Mouse (Mus musculus) ES-E14 (cell line): Measurements from ENCODE around the gene Mcfd2. TPM values are rescaled to one million over a fixed set of nuclear protein-coding genes. Genes with fewer than 3 reads are reported as not detected.

ENCODE experiments used
- DNase-seq: peaks from one replicate; pipeline ENCODE4 v3.0.0-alpha.2; 2013; ENCODE audit warnings: low read depth, low spot score
- H3K27ac ChIP-seq: 2 replicates; pipeline ENCODE4 v1.5.1; 2012; ENCODE audit warnings: low read depth, mild to moderate bottlenecking, low read length, moderate library complexity, mixed read lengths; ENCODE audit not compliant: poor library complexity, insufficient read depth, severe bottlenecking
- H3K36me3 ChIP-seq: 2 replicates; pipeline ENCODE4 v1.6.1; 2012; ENCODE audit warnings: mild to moderate bottlenecking, low read length, moderate library complexity, mixed read lengths; ENCODE audit not compliant: control insufficient read depth, poor library complexity, insufficient read depth, severe bottlenecking
- H3K4me1 ChIP-seq, 2 experiments: fragments of 150-350 bp in 1 of 2; sonication (generic) in 1 of 2; 2 replicates each; pipeline ENCODE4 v1.6.1; 2012; ENCODE audit warnings: low read length in 2 of 2, mild to moderate bottlenecking in 1 of 2, mixed read lengths in 1 of 2; ENCODE audit not compliant: control insufficient read depth in 2 of 2, insufficient read depth in 2 of 2, poor library complexity in 1 of 2
- H3K4me3 ChIP-seq, 2 experiments: fragments of 150-350 bp in 1 of 2; sonication (generic) in 1 of 2; 2 replicates each; pipeline ENCODE4 v1.5.1; 2012; ENCODE audit warnings: low read length in 2 of 2, low read depth in 1 of 2, mild to moderate bottlenecking in 1 of 2, mixed read lengths in 1 of 2; ENCODE audit not compliant: insufficient read depth in 1 of 2, poor library complexity in 1 of 2, severe bottlenecking in 1 of 2
- H3K9ac ChIP-seq: 2 replicates; pipeline ENCODE4 v1.6.1; 2012; ENCODE audit warnings: low read depth, mild to moderate bottlenecking, low read length, mixed read lengths; ENCODE audit not compliant: poor library complexity, insufficient read depth, severe bottlenecking
- H3K9me3 ChIP-seq: fragments of 150-350 bp; sonication (generic); 2 replicates; pipeline ENCODE4 v1.6.1; 2012; ENCODE audit warnings: low read depth, mild to moderate bottlenecking, low read length; ENCODE audit not compliant: control insufficient read depth, insufficient read depth
- CHD2 ChIP-seq: IDR thresholded peaks from 2 replicates; pipeline ENCODE4 v1.6.1; 2014; ENCODE audit warnings: mild to moderate bottlenecking, low read depth, low read length, inconsistent platforms
- HCFC1 ChIP-seq: IDR thresholded peaks from 2 replicates; pipeline ENCODE4 v1.6.1; 2012; ENCODE audit warnings: low read length, inconsistent platforms, borderline replicate concordance; ENCODE audit not compliant: insufficient read depth
- MAFK ChIP-seq: IDR thresholded peaks from 2 replicates; pipeline ENCODE4 v1.6.1; 2014; ENCODE audit warnings: mild to moderate bottlenecking, low read depth, low read length, inconsistent platforms; ENCODE audit not compliant: insufficient read depth
- ZC3H11A ChIP-seq: IDR thresholded peaks from 2 replicates; pipeline ENCODE4 v1.6.1; 2012; ENCODE audit warnings: low read depth, mild to moderate bottlenecking, inconsistent platforms, low read length, borderline replicate concordance
- ZNF384 ChIP-seq: IDR thresholded peaks from 2 replicates; pipeline ENCODE4 v1.6.1; 2012; ENCODE audit warnings: low read depth, low read length, inconsistent platforms
- in situ Hi-C, 2 experiments: fragments of 600-800 bp; cut with MboI; formaldehyde crosslinking; loops; one replicate each; pipeline ENCODE4 v1.15.1; 2025; ENCODE audit warnings: low sequenced_read_pairs in 2 of 2, inconsistent platforms in 1 of 2; ENCODE audit not compliant: unreplicated experiment in 2 of 2
- total RNA-seq: library from RNA; depleted of rRNA; stranded (reverse); fragments of 300-350 nt; gene quantifications from 2 replicates; pipeline ENCODE4 v1.2.3, GENCODE M21; 2012

Mcfd2 gene
- total RNA-seq, 1 experiment, result 81.8 TPM

DNA sequence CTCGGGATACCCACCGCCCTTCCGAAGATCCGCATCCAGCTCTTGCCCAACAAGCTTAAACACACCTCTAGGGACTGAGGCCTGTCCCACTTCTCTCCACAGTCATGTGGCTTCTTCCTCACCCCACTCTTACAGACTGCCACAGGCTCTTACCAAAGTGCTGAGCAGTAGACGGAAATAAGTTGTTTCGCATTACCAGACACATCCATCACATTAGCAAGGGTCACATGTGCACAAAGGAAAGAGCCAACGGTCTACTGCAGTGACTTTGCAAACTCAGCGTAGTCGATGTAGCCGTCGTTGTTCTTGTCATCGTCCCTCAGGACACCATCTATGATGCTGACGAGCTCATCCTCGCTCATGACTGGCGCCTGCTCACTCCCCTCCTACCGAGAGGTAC lies 10.1 kb downstream of the Mcfd2 start:
- no peaks in the 10 kb centered on the region; a peak in 1 of 4 replicates for H3K4me1 ChIP-seq
- no peak overlapping the region for H3K27ac ChIP-seq
- DNase-seq, result no peak

DNA sequence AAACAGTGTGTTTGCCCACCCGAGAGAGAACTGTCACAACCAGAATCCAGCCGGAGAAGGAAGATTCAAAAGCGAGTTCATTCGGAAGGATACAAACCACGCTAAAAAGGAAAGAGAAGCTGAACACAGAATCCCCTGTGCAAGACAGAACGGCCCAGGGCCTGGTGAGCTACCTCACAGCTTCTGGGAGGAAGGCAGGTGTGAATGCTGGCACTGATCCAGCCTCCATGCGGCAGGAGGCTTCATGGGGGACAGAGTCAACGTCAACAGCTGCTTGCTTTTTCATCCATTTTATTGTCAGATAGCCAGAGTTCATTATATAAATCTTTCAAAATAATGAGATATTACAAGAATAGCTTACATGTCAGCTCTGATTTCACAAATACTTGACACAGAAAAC lies 11.4 kb downstream of the Mcfd2 start:
- TF ChIP-seq ZC3H11A (no peak), MAFK (no peak), ZNF384 (no peak), HCFC1 (no peak), CHD2 (no peak)
- in situ Hi-C loops, result loop anchor here in 1 of 2 experiments (5.0 to 10.0 kb wide), 2 partner anchors 220 to 337 kb away; partner anchors contain the start of gene Tmem247
- no peak for DNase-seq
- no peaks in the 10 kb centered on the region for H3K9me3 ChIP-seq
- H3K9ac ChIP-seq, result no peak overlapping the region
- no peaks in the 10 kb centered on the region; a peak in 1 of 4 replicates for H3K4me1 ChIP-seq
- H3K27ac ChIP-seq, result no peak overlapping the region
- H3K4me3 ChIP-seq, result no peak overlapping the region
- H3K36me3 ChIP-seq, result peaks cover 28% of the 10 kb centered on the region

More for the DNA sequence above, 10.1 kb downstream of the Mcfd2 start:
- Histone ChIP-seq H3K36me3 (peaks cover 28% of the 10 kb centered on the region), H3K9ac (no peak overlapping the region), H3K4me3 (no peak overlapping the region), H3K9me3 (no peaks in the 10 kb centered on the region)
- in situ Hi-C loops, result loop anchor here in 1 of 2 experiments (10.0 kb wide), 1 partner anchor 221 kb away; no protein-coding TSS in a partner anchor
- no peak for TF ChIP-seq MAFK
- TF ChIP-seq CHD2, result no peak
- no peak for TF ChIP-seq ZC3H11A
- TF ChIP-seq ZNF384, result no peak
- no peak for TF ChIP-seq HCFC1

DNA sequence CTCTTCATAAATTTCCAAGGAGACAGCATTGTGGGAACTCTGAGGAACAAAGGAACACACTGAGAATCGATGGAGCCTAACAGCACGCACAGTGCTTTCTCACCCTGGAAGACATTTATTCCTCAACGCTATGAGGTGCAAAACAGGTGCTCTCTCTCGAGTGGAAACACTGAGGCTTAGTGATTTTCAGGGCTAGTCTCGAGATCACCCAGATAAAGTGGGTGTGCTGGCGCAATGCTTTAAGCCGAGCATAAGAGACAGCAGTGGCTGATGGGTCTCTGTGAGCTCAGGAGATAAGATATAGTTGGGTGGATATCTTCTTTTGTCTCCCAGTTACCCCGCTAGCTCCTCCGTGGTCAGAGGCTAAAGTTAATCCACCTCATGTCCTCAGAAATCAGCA lies 19.6 kb downstream of the Mcfd2 start:
- in situ Hi-C loops, result loop anchor here (10.0 to 25.0 kb wide), 4 partner anchors 191 to 759 kb away; partner anchors contain the start of genes Cript (in 1 of the 2), Pigf (in 1 of the 2) and Tmem247 (in 1 of the 2)
- H3K36me3 ChIP-seq, result no peaks in the 10 kb centered on the region
- no peak overlapping the region for H3K9ac ChIP-seq
- TF ChIP-seq ZNF384 (no peak), HCFC1 (no peak), ZC3H11A (no peak), MAFK (no peak), CHD2 (no peak)
- H3K27ac ChIP-seq, result no peak overlapping the region
- no peak overlapping the region for H3K4me3 ChIP-seq
- H3K4me1 ChIP-seq, result no peaks in the 10 kb centered on the region
- DNase-seq, result no peak
- H3K9me3 ChIP-seq, result no peaks in the 10 kb centered on the region

DNA sequence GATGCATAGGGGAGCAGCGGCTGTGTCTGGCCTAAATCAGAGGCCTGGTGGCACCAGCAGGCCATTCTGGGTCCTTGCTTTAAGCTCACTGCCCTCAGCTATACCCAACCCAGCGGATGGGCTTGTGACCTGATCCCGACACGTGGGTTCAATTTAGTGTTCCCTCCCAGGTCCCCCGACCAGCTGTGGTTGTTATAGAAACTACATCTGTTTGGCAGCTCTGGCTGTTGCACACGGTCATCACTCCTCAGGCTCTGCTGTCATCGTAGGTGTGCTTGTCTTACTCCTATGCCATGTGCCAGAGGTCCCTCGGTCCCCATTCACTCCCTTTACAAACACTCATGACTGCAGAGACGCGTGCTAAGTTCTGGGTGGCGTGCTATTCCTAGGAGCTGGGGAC lies 27.9 kb downstream of the Mcfd2 start:
- Histone ChIP-seq H3K9me3 (no peaks in the 10 kb centered on the region), H3K4me1 (no peaks in the 10 kb centered on the region; a peak in 1 of 4 replicates), H3K36me3 (no peaks in the 10 kb centered on the region), H3K9ac (no peak overlapping the region), H3K27ac (no peak overlapping the region), H3K4me3 (no peak overlapping the region)
- DNase-seq, result no peak
- in situ Hi-C loops, result loop anchor here (25.0 kb wide), 3 partner anchors 201 to 751 kb away; partner anchors contain the start of genes Cript (in 1 of the 2), Pigf (in 1 of the 2) and Tmem247 (in 1 of the 2)
- no peak for TF ChIP-seq ZNF384
- TF ChIP-seq CHD2, result no peak
- TF ChIP-seq MAFK, result no peak
- no peak for TF ChIP-seq ZC3H11A
- TF ChIP-seq HCFC1, result no peak
